Mouse (Mus musculus): ENCODE data around the gene Ctnnd2. TPM values are rescaled to one million over a fixed set of nuclear protein-coding genes. Genes with fewer than 3 reads are reported as not detected.

Gene Ctnnd2
- total RNA-seq, 2 experiments from 2014 or later, result 0.14 to 0.18 TPM

GRCm38 (mm10) chr15:30466950-30467543, 294.7 kb downstream of the Ctnnd2 start:
- intact Hi-C loops (cut with DNase I), result no loop called here
- no peak for DNase-seq (ENCODE audit: low spot score)

GRCm38 (mm10) chr15:30468773-30469172, 296.4 kb downstream of the Ctnnd2 start:
- no peak for DNase-seq (ENCODE audit: low spot score)
- intact Hi-C loops (cut with DNase I), result no loop called here

GRCm38 (mm10) chr15:30471280-30471966, 299.0 kb downstream of the Ctnnd2 start:
- no peak for DNase-seq (ENCODE audit: low spot score)
- intact Hi-C loops (cut with DNase I), result no loop called here

- intact Hi-C loops (cut with DNase I), result no loop called here
- DNase-seq (ENCODE audit: low spot score), result no peak
Observed at GRCm38 (mm10) chr15:30480676-30481075, 308.3 kb downstream of the Ctnnd2 start.

GRCm38 (mm10) chr15:30506476-30506875, 334.1 kb downstream of the Ctnnd2 start:
- intact Hi-C loops (cut with DNase I), result no loop called here
- DNase-seq (ENCODE audit: low spot score), result no peak

- intact Hi-C loops (cut with DNase I), result no loop called here
- no peak for DNase-seq (ENCODE audit: low spot score)
Observed at GRCm38 (mm10) chr15:30512467-30512866, 340.1 kb downstream of the Ctnnd2 start.

GRCm38 (mm10) chr15:30513122-30513521, 340.7 kb downstream of the Ctnnd2 start:
- DNase-seq (ENCODE audit: low spot score), result no peak
- intact Hi-C loops (cut with DNase I), result no loop called here

GRCm38 (mm10) chr15:30515425-30515824, 343.0 kb downstream of the Ctnnd2 start:
- DNase-seq (ENCODE audit: low spot score), result no peak
- intact Hi-C loops (cut with DNase I), result no loop called here

- intact Hi-C loops (cut with DNase I), result no loop called here
- DNase-seq (ENCODE audit: low spot score), result no peak
Observed at GRCm38 (mm10) chr15:30541459-30541858, 369.1 kb downstream of the Ctnnd2 start.

GRCm38 (mm10) chr15:30548263-30548662, 375.9 kb downstream of the Ctnnd2 start:
- intact Hi-C loops (cut with DNase I), result no loop called here
- DNase-seq (ENCODE audit: low spot score), result no peak

- DNase-seq (ENCODE audit: low spot score), result no peak
- intact Hi-C loops (cut with DNase I), result no loop called here
Observed at GRCm38 (mm10) chr15:30550956-30551355, 378.6 kb downstream of the Ctnnd2 start.

GRCm38 (mm10) chr15:30553910-30554406, 381.6 kb downstream of the Ctnnd2 start:
- no peak for DNase-seq (ENCODE audit: low spot score)
- intact Hi-C loops (cut with DNase I), result no loop called here

- DNase-seq (ENCODE audit: low spot score), result no peak
- intact Hi-C loops (cut with DNase I), result no loop called here
Observed at GRCm38 (mm10) chr15:30555787-30556186, 383.4 kb downstream of the Ctnnd2 start.

GRCm38 (mm10) chr15:30562375-30562774, 390.0 kb downstream of the Ctnnd2 start:
- DNase-seq (ENCODE audit: low spot score), result no peak
- intact Hi-C loops (cut with DNase I), result no loop called here

GRCm38 (mm10) chr15:30564594-30564993, 392.2 kb downstream of the Ctnnd2 start:
- intact Hi-C loops (cut with DNase I), result no loop called here
- no peak for DNase-seq (ENCODE audit: low spot score)

- DNase-seq (ENCODE audit: low spot score), result no peak
- intact Hi-C loops (cut with DNase I), result no loop called here
Observed at GRCm38 (mm10) chr15:30570254-30570800, 397.9 kb downstream of the Ctnnd2 start.

- intact Hi-C loops (cut with DNase I), result no loop called here
- DNase-seq (ENCODE audit: low spot score), result no peak
Observed at GRCm38 (mm10) chr15:30587446-30587845, 415.1 kb downstream of the Ctnnd2 start.

- DNase-seq (ENCODE audit: low spot score), result no peak
- intact Hi-C loops (cut with DNase I), result no loop called here
Observed at GRCm38 (mm10) chr15:30590865-30591264, 418.5 kb downstream of the Ctnnd2 start.

GRCm38 (mm10) chr15:30595507-30595906, 423.1 kb downstream of the Ctnnd2 start:
- DNase-seq (ENCODE audit: low spot score), result no peak
- intact Hi-C loops (cut with DNase I), result no loop called here

GRCm38 (mm10) chr15:30610613-30611012, 438.2 kb downstream of the Ctnnd2 start:
- intact Hi-C loops (cut with DNase I), result no loop called here
- DNase-seq (ENCODE audit: low spot score), result no peak

- intact Hi-C loops (cut with DNase I), result no loop called here
- no peak for DNase-seq (ENCODE audit: low spot score)
Observed at GRCm38 (mm10) chr15:30615451-30615850, 443.1 kb downstream of the Ctnnd2 start.
